Mouse (Mus musculus) urinary bladder, postnatal 14 days (tissue): ENCODE results near the gene Efnb3.

Experiments used
- DNase-seq: peaks from one replicate; pipeline ENCODE4 v3.0.0; 2021; ENCODE audit warnings: low spot score

Gene Efnb3

DNA sequence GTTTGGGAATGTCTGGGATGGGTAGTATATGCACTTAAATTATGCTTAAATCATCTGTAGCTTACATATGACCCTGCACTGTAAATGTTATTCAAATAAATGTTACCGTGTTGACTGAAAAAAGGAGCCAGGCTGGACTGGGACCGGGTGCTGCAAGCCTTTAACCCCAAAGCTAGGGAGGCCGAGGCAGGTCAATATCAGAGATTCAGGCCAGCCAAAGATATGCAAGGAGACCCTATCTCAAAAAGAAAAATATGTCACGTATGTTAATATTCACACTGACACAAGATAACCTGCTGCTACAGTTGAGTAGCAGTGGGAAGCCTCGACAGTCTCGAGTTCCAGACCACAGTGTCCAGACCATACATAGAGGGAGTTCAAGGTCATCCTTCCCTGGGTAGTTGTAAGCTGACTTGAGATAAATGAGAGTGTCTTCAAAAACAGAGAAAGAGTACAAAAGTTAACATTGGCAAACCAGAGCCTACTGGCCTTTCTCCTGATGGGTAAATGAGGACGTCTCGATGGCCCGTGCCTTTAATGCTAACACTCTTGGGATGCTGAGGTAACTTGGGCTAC, 22.3 kb upstream of the Efnb3 start:
- no peak for DNase-seq

- no peak for DNase-seq
Observed at GRCm38 (mm10) chr11:69581814-69582213, 21.8 kb upstream of the Efnb3 start.

- peak; percentile 90 for DNase-seq
Observed at GRCm38 (mm10) chr11:69581147-69581688, 21.2 kb upstream of the Efnb3 start.

GRCm38 (mm10) chr11:69580572-69581146, 20.7 kb upstream of the Efnb3 start:
- no peak for DNase-seq

GRCm38 (mm10) chr11:69580091-69580514, 20.1 kb upstream of the Efnb3 start, which contains the start of the genes Wrap53 and Trp53:
Wrap53 (minus strand) TSS chr11:69580255.
Trp53 (plus strand) TSS chr11:69580359.
- DNase-seq, result peak; percentile 90

DNA sequence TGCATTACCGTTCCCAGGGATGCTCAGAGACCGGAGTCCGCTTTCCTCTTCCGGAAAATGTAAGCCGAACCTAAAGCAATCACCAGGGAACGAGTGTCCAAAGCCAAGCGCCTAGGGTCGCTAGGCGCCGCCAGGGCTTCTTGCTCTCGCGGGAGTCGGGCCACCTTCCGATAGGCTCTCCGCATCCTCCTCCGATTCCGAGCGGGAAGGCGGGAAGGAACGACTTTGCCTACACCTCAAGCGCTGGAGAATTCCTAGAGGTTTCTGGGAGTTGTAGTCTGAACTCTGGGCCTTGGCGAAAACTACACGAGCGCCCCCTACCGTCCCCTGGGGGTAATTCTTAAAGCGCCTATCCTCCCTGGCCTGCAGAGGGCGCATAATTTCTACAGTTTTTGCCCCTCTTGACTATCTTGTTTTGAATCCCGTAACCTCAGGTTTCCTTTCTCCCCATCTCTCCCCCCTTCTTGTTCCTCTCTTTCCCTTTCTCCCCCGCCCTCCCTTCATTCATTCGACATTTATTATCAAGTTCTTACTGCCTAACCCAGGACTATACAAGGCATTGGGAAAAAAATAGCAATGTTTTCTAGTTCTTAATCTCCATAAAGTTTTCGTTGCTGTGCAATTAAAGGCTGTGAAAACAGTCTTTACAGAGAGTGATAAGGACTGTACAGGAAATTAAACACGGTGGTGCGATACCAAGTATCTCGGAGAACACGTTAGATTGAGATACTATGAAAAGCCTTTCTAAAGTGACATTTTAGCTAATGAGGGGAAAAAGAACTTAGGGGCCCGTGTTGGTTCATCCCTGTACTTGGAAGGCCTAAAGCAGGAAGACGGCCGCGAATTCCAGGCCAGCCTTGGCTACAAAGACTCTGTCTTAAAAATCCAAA, 19.4 kb upstream of the Efnb3 start:
- peak; percentile 95 for DNase-seq

DNA sequence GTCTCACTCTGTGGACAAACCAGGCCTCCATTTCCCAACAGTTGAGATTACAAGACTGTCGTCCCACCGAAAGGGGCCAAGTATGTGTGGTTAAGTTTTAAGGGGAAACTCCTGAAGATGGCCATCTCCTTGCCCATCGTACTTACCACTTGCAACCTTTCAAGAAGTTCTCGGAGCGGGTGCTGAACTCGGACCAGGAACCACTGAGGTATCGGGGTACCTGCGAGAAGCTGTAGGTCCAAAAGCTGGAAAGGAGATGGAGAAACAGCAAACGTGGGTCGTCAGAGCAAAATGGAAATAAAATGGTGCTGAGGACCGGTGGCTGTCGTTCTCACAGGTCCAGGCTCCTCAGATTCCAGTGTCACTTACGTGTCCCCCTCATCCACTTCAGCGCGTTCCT, 18.3 kb upstream of the Efnb3 start:
- DNase-seq, result no peak

DNA sequence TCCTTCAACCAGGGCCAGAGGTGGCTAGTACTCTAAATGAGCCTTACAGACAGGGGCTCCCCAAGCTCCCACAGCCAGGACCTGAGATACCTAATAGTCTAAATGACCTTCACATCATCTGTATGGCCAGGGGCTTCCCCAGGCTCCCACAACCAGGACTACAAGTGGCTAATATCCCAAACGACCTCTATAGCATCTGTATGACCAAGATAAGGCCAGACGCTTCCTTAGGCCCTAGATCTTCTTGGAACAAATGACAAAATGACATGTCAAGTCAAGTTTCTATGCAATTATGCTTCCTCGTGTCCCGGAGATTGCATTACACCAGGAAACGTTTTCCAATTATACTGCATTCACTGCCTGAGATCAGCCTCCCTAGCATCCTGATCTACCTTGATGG, 16.3 kb upstream of the Efnb3 start:
- no peak for DNase-seq

- DNase-seq, result no peak
Observed at GRCm38 (mm10) chr11:69575220-69575619, 15.2 kb upstream of the Efnb3 start.

DNA sequence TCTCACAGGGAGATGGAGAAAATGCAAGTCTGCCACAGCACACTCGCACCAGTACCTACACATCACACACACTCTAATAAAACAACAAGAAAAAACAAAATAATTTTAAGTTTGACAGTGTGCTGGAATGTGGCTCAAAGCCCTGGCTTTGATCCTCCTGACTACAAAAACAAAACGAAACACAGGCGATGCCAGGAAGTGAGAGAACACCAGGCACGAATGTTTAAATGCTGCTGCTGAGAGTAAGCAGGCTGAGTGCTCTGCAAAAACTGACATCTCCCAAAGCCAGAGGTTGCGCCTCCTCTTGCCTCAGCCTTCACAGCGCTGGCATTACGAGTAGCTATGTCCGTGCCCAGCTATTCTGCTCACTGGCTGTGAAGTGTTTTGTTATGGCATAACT, 5.1 kb upstream of the Efnb3 start:
- DNase-seq, result no peak

- no peak for DNase-seq
Observed at GRCm38 (mm10) chr11:69564391-69564790, 4.4 kb upstream of the Efnb3 start.

DNA sequence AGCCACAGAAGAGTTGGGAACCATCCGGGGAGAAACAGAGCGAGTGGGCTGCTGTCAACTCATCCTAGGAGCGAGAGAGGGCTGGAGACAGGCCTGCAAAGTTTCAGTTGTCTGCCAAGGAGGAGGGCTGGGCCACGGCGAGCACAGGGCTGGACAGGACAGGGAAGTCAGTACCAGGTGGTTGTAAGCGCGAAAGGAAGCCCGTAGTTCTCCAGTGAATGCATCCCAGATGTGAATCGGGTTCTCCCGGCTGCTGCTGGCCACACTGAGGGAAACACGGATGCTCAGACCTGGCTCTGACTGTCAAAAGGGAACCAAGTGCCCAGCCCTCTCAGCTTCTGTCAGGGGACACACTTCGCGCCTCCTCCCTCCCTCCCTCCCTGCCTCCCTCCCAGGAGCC, 3.4 kb upstream of the Efnb3 start:
- DNase-seq, result no peak

DNA sequence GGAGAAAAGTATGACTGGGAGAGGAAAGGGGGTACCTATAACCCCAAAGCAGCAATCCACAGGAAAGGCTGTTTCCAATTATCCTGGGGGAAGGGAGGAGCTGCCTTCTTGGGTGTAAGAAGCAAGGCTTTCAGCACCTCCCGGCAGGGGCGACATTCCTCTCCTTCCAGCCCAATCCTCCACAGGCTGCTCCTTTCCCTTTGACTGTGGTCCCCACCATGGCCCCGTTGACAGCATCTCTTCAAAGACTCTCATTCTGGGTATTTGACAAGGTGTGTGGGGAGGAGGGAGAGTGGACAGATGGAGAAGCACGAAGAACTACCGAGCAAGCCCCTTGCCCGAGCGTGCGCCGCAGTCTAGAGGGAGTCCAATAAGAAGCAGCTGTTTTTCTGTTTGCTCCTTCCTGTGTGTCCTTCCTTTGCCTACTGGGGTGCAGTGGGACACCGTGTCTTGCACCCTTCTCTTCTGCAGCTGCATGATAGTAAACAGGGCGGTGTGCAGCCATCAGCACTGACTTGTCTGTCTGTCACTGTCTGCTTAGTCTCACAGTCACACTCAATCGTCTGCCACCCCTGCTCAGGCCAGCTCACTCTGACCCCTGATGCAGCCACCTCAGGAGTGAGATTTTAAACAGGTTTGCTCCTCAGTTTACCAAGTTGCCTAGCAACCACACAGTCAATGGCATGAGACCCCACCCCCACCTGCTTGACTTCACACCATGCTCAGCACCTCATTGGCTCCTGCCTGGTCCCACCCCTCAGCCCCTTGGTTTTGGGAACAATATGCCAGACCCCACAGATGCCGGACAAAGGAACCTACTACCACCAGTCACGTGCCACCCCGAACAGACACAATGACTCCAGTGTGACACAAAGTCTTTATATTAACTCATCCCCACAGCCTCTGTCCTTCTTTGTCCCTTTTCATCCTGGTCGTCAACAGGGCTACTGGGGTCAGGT, 1.2 kb upstream of the Efnb3 start:
- no peak for DNase-seq

DNA sequence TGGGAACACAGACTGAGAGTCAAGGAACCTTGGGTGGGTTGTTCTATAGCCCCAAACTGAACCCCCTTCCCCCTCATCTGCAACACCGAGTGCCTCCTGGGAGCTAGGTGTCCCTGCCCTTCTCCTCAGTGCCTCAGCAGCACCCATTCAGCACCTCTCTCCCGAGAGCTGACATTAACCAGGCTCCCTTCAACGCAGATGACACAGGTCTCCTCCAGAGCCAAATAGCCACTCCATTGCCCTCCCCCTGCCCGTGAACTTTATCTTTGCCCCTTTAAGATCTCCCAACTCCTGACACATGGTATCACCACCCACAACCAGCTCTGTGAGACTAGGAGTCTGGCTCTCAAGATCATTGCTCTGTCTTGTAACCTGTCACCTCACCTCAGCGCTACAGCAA, 822 bp downstream of the Efnb3 start:
- no peak for DNase-seq

DNA sequence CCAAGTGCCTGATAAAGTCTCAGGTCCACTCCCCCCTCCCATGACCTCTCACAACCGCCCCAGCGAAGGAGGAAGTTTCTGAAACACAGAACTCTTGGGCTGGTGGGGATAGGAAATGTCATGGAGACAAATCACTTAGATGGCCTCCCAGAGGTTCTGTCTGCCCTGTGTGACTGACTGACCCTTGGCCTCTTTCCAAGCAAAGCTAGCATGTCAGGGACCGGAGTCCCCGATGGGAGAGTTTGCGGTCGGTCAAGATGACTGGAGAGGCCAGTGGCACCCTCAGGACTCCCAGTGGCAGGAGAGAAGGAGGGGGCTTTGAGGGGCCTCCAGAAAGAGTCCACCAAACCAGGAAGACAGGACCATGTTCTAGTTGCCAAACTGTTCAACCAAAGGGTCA, 1.2 kb downstream of the Efnb3 start:
- DNase-seq, result no peak

DNA sequence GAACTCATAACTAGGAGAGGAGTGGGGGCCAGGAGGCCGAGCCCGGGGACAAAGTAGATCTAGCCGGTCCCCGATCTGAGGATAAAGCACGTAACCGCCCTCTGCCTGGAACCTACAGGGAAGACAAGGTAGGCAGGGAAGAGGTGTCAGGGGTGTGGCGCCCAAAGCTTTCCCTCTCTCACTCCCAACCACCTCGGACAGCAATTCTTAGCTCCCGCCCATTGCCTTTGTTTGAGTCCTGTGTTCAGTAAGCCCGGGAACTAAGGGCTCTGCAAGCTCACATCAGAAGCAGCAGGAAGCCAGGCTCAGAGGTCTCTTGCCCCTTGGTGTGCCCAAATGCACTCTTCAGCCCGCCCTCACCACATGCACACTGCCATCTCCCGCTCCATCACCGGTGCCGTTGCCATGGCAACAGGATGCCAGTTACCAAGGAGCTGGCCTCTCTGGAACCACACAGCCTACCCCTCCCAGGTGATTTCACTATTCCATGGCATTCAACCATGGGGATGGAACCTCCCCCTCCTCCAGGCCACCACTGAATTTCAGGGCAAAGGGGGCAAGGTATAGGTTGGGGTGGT, 2.5 kb downstream of the Efnb3 start:
- no peak for DNase-seq

DNA sequence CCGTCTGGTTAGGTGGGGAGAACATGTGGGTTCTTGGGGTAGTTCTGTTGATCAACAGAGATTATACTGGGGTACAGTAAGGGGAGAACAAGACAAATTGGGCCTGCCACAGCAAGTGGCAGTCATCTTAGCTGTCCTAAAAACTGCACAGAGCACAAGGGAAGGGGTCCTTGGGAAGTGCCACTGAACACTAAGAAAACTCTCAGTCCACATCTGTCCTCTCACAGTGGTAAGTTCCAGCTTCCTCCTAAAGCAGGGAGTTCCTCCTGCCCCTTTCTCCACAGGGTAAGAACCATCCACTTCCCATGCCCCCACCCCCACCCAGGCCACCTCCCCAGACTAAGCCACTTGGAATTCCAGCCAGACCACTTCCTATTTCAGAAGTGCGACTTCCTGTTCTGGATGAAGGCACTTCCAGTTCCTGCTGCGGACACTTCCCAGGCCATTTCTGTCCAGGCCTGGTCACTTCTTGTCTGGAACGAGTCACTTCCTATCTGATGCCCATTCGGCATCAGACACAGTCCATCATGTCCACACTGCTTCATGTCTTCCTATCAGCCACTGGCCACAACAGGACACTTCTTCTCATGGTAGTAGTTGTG, 5.4 kb downstream of the Efnb3 start:
- no peak for DNase-seq

DNA sequence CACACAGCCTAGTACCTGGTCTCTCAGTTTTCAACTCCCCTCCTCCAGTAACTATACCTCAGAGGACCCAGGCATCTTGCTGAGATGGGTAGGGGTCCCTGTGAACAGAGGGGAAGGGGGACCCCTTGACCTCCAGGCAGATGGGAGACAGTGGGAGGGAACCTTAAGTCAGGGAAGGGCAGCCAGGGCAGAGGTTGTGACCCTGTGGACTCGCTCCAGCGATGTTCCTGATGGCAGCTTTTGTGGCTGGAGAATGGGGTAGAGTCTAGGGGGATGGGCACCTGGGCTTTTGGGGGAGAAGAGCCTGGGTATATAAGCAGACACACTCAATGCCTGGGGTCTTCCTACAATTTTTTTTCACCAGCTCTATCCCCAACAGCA, 6.7 kb downstream of the Efnb3 start:
- no peak for DNase-seq

DNA sequence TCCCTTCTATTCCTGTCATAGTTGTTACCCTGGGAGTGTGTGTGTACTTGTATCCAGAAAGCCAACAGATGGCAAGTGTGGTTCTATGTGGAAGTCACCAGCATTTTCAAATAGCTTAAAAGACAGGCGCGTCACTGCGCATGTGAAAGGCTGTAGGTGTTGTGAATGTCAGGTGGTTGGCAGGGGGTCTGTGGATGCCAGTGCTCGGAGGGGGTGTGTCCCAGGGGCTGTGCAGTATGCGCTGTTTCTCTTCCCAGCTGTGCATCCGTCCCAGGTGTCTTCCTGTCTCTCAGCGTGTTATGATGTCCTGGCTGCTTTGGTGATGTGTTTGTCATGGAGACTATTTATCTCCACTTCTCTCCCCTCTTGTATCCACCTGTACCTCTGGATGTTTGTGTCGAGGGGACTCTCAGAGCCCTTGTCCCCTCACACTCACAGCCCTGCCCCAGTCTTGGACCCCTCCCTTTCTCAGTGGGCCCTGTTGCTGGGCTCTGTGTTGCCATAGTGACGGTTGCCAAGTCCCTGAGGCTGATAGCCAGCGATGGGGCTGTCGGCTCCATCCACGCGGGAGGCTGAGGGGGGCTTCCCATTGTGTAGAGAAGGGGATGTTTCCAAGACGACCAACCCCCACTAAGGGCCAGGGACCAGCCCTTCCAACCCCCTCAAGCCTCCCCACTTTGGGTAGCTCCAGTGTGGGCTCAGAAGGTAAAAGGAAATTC, 7.2 kb downstream of the Efnb3 start:
- no peak for DNase-seq

DNA sequence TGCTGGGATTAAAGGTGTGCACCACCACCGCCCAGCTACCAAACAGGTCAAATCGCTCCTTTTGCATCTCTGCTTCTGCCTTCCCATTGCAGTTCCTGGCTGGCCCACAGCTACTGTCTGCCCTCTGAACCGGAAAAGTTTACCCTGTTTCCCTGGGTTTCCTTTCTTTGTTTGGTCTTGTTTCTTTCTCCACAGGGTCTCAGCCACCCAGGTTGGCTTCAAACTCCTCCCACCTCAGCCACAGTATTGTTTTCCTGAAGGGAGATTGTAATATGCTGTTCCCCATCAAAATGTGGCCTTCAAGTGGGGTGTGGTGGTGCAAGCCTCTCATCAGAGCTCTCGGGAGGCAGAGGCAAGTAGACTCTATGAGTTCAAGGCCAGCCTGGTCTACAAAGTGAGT, 8.7 kb downstream of the Efnb3 start:
- no peak for DNase-seq
